Mouse (Mus musculus) frontal cortex, adult 2 months (tissue): ENCODE results near the gene Prkcz. TPM values are rescaled to one million over a fixed set of nuclear protein-coding genes. Genes with fewer than 3 reads are reported as not detected.

Experiments
- DNase-seq, 2 experiments: peaks; one replicate each; pipeline ENCODE4 v3.0.0; 2022; ENCODE audit warnings: low spot score in 1 of 2; ENCODE audit errors: extremely low spot score in 1 of 2
- polyA plus RNA-seq: library from polyadenylated mRNA; depleted of rRNA; stranded (reverse); fragments of >200 nt; gene quantifications from 2 replicates; pipeline ENCODE4 v1.2.3, GENCODE M21; 2012

Gene Prkcz
- polyA plus RNA-seq, 1 experiment, result 217 TPM

DNA sequence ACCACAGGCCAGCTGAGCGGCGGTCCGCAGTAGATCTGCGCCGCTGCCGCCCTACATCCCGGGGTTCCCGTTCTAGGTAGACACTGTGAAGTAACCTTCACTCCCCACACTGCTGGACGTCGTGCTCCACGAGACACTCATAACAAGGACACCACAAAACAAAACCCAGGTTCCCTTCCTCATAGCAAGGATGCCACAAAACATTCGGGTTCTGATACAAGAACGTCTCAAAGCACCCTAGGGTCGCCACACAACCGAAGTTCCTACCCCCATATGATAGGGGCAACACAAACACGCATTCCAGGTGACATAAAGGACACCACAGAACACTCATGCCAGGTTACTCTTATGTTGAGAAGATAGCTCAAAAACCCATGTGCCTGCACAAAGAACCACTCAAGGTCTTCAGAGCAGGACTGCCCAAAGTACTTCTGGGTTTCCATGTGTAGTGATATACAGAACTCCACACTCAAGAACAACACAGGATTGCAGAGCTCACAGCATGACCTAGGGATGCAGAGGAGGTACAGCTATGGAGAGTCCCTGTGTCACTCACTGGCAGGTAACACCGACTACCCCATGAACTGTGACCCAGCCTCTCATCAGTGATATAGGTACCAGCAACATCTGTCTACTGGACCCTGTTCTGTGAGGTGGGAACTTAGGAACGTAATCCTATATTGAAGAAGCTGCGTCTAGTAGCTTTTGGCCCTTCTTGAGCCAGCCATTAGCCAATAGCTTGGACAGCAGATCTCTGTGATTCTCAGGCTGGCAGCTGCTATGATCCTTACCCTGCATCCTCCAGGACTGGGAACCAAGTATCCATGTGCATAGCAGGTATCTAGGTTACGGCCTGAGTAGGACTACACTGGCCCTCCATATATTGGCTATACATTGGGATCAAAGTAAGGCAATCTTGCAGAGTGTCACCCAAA is 137.3 kb downstream of the Prkcz start:
- no peak for DNase-seq

DNA sequence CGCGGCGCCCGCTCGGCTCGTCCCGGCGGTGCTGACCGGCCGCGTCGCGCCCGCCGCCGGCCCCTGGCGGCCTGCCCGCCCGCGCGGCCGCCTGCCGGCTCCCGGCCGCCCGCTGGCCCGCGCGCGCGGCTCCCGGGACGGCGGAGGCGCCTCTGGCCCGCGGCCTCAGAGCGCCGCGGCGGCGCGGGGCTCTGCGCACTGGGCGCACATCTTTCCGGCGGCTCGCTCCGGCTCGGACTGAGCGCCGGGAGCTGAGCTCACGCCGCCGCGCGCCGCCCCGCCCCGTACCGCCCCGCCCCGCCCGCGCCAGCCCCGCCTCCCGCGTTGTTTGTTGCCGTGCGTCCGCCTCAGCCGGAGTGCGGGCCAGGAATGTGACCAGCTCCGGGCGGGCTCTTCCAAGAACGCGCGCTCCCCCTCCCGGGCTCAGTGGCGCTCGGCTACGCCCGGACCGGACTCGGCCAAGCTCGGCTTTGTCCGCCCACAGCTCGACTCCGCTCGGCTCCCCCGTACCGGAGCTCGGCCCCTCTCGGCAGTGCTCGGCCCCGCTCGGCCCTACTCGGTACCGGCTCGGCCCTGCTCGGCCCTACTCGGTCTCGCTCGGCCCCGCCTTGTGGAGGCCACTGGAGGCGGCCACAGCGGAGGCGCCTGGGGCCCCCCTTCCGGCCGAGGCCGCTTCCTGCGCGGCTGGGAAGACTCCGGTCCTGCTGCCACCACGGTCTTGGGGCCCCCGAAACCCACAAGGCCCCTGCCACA is 138.1 kb downstream of the Prkcz start:
- DNase-seq, result peak; percentile 95 to 100

DNA sequence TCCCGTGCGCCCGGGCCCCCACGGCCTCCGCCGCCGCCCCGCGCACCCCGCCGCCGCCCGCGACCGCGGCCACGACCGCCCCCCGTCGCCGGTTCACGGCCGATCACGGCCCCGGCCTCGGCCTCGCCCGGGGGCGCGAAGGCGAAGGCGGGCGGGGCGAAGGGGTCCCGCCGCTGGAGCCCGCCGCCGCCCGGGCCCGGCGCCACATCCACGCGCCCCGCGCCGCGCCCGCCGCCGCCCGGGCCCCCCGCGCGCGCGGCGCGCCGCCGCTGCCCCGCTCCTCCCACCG is 138.7 kb downstream of the Prkcz start, which contains the start of gene Ski:
Gene Ski (minus strand): TSS at position 41 of the 289 bp plus-strand sequence.
- DNase-seq, result no peak

DNA sequence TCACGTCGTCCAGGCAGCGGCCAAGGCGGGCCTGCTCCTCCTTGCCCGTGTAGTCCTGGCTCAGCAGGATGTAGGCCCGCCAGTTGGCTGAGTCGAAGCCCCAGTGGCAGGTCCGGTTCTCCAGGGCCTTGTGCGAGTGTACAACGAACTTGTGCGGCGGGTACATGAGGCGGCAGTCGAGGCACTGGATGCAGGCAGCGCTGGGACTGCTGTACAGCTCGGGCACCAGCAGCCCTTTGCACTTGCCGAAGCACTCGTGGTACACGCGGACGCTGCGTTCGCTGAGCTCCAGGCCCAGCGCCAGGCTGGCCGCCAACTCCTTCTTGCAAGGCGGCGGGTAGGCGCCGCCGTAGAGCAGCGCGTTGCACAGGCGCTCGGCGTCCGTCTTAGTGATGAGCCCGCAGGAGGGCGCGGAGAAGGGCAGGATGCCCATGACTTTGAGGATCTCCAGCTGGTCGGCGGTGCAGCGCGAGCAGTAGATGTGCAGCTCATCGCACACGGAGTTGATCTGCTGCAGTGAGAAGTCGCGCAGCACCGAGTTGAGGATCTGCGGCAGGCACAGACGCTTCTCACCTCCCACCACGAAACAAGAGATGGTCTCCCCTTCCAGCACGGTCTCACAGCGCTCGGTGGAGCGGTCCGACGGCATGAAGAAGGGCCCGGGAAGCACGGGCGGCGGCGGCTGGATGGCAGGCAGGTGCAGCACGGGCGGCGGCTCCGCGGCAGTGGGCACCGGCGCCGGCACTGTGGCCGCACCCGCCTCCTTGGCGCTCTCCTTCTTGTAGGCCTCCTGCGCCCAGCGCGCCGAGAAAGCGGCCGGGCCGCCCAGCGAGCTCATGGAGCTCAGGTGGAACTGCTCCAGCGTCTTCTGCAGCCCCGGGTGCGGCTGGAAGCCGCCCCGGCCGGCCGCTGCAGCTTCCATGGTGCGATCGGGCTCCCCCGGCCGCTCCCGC is 139.3 kb downstream of the Prkcz start:
- peak; percentile 31 to 76 for DNase-seq

DNA sequence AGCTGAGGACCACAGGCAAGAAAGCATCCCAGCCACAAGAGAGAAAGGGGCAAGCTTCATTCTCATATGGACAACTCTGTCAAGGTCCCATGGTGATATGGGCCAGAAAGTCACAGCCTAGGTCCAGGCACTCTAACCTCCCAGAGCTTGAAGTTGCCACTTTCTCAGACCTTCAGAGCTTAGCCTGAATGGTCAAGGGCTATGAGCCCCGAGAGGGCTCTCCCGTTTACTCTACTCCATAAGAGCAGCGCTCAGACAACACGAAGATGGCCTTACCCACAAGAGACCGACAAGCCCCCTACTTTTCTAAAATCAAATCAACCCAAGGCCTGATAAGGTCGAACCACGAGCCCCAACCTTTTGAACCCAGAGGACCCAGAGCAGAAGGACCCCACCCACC is 140.1 kb downstream of the Prkcz start:
- DNase-seq, result no peak

DNA sequence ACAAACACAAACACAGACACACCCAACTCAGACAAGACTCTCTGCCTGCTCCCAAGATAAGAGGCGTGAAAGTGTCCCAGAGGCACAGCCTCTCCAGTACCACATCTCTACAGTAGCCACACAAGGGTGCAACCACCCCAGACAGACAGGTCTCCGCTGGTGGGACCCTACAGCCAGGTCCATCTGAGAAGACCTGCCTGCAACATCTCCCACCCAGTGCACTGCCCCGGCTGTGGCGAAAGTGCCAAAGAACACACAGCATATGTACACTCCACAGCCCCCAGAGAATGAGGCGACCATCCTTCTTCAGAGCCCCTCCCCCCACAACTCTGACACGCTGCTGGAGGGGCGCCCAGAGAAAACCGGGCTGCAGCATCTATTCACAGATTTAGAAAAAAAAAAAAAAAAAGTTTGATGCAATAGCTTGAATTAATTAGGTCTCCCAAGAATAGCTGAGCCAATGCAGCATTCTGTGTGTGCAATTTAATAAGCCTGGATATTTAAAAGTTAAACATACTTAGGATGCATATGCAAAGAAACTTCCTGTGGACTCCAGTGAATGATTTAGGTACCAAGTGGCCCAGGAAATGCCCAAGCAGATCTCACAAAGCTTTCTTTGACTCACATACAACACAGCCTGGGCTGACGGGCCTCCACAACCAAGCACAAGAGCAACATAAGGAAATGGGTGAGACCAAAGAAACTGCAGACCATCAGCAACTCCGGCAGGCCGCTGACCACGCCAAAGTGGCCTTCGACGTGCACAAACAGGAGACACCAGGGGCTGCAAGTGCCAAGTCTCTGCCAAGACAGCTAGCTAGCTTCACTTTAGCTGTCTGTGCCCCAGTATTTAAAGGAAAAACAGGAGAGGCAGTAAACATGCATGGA is 140.7 kb downstream of the Prkcz start:
- no peak for DNase-seq

DNA sequence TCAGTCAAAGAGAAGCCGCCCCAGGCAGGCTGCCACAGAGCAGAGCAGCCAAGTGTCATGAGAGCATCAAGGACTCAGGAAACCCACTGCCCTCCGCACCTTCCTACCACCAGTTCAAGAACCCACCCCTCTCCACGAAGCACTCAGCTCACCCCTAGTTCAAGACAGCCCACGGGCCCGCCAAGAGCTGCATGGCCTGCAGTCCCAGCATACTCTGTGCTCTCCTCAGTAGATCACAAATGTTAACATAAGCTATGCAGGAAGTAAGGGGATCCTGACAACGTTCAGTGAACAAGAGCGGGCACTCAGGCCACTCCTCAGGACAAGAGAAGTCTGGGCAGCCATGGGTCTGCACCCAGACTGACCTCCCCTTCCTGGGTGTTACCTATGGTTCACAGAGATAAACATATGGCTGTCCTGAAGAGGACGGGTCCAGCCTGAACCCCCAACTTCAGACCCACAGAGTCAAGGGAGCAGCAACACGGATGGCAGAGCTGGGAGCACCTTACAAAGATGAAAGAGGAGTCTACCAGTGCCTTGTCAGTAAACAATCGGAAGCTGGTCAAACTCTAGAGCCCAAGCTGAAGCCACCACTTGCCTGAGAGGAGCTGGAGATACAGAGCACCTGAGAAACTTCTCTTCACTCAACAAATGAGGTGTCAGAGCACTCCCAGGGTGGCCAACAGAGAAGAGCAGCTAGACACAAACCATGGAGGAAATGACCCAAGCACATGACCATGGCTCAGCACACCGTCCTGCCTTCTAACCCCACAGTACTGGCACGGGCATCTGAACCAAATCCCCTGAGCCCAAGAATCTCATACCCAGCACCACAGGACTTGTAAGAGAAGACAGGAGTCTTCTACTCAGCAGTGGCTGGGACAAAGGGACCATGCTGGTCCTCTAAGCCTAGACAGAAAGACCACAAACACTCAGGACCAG is 141.6 kb downstream of the Prkcz start:
- no peak for DNase-seq

DNA sequence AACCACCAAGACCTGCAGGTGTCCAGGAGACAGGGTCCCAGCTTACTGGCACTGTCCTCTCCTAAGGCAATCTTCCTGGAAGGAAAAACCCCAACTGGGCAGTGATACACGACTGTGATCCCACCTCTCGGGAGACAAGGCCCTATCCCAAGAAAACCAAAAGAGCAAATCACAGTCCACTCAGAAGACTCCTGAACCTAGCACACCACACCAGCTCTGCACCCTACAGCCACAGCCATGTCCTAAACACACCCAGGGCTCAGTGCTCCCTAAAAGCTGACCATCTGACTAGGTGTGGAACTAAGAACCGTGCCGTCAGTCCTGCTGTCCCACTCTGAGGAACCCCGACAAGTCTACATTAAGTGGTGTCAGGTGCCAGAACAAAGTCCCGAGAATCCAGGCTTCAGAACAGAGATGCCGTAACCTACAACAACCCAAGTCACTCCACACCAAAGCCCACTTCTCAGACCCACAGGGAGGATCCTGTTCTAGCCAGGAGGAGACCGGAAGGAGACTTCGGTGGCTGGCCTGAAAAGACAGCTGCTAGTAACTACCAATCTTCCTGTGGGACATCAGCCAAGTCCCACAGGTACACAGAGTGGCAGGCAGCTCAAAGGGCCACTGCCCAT is 142.9 kb downstream of the Prkcz start:
- no peak for DNase-seq

DNA sequence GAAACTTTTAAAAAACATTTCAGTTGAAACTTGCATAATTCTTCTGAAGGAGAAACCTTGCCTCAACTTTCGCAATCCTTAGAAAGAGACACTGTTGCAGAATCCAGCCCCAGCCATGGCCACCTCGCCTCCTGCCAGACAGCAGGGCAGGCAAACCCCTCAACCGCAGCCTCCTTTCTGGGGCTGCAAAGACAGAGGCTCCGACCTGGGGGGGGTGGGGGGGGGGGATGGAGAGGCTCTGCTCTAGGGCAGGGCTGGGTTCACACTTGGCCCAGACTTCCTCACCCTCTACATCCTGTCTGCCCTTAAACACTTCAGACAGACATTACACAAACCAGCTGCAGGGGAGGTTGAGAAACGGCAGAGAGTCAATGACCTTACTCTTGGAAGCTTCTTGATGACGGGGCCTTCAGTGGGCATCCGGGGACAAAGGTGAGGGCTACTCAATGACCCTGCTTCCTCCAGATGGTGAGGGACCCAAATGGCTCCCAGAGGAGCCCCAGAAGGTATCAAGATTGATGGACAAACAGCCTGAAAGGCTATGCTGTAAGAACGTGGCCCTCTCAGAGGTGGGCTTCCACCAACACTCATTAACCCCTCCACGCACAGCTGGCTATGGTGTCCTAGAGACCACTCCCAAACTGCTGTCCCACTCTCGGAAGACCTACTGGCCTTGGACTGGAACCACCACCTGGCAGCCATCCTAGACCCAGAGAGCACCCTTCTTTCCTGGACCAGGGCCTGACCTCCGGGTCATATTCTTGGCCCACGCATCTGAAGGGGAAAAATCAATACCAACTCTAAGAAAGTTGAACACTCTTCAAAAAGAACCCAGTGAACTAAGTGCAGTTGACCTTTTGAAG is 143.7 kb downstream of the Prkcz start:
- no peak for DNase-seq

DNA sequence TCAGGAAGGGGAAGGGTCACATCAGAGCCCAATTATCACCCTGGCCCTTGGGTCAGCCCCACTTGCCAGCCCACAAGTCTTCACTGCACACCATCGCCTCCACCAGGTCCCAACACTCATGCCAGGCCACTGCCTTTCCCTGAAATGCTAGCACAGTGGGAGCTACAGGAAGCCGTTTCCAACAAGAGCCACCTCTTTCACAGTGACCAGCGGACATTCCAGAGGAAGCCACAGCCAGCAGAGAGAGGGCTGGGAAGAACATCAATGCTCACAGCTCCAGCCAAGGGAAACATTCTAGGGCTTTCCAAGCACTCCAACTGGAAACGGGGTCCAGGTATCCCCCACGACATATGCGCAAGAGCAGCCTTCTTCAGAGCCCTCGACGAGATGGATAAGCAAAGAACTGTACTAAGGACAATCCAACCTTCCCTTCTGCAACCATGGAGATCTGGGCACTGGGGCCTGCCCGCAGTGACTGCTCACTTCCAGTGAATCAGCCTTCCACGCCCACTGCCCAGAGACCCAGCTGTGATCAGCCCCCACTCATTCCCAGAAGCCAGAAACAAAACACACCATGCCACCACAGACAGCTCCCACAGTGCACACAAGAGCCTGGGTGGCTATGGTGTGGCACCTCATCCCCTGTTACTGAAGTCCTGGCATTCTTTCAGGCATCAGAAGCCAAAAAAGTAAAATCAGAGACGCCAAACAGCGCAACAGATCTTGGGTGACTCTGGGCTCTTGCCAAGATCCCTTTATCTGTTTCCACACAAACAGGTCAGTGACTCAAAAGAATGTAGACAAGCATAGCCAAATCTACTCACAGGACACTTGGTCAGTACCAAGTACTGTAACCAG is 145.2 kb downstream of the Prkcz start:
- DNase-seq, result peak; percentile 46 to 73

DNA sequence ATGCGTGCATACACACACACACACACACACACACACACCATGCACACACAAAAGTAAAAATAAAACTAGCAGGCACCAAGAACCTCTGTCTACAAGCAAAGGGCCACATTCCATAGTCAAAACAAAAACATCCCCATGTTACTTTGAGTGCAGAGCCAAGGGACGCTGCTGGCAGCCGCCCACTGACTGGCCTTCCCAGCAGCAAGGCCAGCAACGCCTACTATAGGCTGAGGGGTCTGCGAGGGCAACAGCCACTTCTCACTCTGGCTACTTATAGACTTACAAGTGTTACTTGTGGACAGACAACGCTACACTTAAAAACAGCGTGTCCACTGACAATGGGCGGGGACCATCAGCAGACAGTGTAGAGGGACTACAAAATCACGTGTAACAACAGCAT is 146.0 kb downstream of the Prkcz start:
- no peak for DNase-seq

DNA sequence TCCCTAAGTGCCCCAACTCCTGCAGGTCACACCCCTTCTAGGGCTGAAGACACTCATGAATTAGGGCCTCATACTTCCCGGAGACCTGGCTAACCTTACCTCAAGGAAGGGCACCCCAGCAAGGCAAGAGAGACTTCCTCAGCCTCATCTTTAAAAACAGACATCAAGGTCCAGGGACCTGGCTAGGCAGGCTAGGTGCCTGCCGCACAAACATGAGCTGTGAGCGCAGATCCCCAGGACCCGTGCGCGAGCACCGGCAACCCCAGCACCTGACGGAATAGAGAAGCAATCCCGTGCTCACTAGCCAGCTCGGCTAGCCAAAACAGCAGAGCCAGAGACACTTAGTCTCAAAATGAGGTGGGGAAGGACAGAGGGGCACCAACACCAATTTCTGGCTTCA is 146.4 kb downstream of the Prkcz start:
- no peak for DNase-seq

DNA sequence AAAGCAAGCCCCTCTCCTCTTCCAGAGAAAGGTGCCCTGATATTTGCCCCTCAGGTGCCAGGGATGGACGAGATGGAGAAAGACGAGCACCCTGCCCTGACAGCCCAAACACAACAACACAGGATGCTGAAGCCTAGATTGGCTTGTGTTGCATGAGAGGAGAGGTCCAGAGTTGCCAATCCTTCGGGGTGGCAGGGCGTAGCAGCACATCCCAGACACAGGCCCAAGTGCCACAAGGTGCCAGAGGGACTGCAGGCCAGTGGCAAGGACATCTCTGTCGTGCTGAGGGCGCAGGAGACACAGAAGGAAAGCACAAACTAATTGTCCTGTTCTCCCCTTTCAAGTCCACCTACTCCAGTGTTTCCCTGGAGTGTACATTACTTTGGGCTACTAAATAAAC is 147.0 kb downstream of the Prkcz start:
- DNase-seq, result no peak

DNA sequence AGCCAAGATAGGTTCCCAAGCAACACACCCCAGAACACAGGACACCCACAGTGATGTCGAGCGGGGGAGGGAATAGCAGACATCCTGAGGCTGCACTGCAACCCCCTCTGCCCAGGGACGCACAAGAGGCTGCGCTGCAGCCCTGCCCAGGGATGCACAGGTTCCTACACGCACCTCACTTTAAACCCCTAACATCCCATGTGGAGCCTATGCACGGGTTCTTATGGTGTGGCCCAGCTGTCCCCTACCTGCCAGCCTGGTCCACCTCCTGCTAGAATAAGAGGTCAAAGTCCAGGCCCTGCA is 147.5 kb downstream of the Prkcz start:
- DNase-seq, result no peak

DNA sequence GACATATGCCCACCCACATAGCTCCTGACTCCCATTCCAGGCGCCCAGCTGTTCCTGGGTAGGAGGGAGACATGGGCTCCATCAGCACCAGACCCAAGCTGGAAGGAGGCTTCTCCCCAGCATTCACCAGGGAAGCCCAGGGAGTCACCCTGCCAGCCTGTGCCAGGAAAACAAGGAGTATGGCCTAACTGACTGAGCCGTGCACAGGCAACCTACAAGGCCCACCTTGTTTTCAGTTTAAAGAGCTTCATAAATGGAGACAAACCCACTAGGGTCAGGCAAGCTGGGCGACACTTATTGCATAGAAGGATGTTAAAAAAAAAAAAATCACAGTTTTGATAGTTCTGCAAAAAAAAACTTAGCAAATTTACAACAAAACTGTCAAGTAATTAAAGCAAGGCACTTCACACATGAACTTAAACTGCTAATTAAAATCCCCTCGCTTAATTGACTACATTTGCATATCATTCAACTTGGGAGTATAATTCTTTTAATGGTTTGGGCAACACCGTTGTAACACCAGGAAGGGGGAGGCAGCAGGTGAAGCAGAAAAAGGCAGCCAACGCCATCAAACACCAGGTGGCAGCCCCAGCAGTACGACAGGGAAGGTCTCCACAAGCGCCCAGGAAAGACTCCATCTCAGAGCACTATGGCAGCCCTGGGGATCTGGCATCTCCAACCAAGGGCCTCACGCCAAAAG is 148.0 kb downstream of the Prkcz start:
- peak in 1 of 2 experiments; percentile 55 for DNase-seq
